Mouse (Mus musculus) inflammation-experienced regulatory T-cells, adult 16 weeks (primary cell): ENCODE measurements around the gene Kri1. TPM values are rescaled to one million over a fixed set of nuclear protein-coding genes. Genes with fewer than 3 reads are reported as not detected.

Source experiments
- polyA plus RNA-seq: library from polyadenylated mRNA; unstranded; fragments of 100-300 nt; shearing (Covaris generic); gene quantifications from one replicate; pipeline ENCODE4 v1.2.1, GENCODE M21; 2017

The Kri1 gene
- polyA plus RNA-seq, result 31.1 TPM

DNA sequence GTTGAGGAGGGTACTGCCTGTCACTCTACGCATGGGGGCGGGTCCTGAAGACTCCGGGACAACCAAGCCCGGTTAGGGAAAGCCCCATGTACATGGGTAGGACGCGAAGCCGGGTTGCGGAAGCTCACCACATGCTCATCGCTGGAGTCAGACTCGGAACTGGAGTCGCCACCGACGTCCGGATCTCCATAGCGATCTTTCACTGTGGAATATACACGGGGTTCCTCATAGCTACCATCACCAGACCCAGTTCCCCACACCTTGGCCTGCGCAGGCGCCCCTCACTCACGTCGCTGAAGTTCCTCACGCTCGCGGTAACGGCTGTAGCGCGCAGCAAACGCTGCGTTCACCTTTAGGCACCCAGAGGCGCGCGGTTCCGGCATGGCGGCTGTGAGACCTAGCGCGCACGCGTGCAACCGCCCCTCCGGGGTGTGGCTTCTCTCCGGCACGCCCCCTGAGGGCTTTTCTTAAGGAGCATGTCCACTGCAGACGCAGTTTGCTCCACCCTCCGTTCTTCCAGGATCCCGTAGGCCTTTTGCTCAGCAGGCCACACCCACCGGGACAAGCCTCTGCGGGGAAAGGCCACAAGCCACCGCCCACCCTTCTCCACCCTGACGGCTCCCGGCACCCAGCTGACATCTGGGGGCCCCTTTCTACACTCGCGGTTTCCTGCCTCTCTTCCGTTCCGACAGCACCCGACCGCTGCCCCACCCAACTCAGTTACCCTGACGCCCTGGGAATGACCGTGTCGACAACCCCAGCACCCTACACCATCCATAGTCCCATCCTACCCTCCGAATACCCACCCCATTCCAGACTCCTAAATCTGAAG lies at the start of gene Kri1:
TSS of gene Kri1 (minus strand) at position 399 of the 832 bp plus-strand sequence.

DNA sequence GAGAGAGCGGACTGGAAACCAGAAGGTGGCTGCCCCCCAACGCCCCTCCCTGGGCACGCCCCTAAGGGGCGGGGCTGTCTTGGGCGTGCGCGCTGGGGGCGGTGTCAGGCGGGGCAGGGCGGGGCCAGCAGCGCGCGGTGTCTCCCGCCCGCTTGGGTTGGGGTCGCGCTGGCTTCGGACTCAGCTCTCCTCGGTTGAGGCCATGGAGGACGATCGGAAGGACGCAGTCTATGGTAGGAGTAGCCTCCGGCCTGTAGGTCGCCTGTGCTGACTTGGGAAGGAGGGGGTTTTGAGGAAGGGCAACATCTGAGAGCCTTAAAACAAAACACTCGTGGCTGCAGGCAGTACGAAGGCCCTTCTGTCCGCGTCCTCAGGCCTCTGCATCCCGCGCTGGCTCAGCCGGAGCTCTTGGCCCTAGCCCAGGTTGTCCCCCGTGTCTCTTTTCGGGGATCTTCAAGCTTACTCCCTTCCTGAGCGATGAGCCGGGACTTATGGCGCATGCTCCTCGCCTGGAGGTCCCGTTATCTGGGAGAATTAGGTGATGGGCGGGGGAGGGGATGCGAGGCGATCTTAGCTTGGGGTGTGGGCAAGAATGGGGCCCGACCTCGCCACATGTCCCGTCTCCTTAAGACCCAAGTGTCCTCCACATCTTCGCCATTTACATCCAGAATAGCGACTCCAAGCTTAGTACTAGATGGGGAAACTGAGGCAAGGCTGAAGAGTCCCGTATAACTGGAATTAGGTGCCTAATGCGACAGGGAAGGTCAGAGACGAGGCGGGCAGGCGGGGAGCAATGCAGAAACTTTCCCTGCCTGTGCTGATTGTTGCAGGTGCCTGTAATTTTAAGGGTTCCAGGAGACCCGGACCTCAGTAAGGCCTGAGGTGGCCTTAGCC lies 33.1 kb upstream of the Kri1 start, which contains the start of gene Slc44a2:
TSS of gene Slc44a2 (plus strand) at position 80 of the 894 bp plus-strand sequence.

DNA sequence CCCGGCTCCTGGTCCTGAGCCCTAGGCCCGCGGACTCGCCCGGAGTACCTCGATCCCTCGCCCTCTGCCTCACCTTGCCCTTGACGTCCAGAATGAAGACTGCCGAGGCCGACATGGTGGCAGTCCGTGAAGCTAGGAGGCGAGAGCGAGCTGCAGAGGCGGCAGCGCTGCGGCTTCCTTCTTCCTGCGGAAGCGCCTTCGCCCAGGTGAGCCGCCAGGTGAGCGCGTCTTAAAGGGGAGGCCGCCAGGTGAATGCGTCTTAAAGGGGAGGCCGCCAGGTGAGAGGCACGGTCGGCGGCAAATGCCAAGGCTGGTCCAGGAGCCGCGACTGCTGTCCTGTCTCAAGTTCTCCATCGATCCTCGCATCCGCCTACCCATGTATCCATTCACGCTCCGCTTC lies 24.4 kb upstream of the Kri1 start, which contains the start of gene Ap1m2:
TSS of gene Ap1m2 (minus strand) at position 204 of the 400 bp plus-strand sequence.

DNA sequence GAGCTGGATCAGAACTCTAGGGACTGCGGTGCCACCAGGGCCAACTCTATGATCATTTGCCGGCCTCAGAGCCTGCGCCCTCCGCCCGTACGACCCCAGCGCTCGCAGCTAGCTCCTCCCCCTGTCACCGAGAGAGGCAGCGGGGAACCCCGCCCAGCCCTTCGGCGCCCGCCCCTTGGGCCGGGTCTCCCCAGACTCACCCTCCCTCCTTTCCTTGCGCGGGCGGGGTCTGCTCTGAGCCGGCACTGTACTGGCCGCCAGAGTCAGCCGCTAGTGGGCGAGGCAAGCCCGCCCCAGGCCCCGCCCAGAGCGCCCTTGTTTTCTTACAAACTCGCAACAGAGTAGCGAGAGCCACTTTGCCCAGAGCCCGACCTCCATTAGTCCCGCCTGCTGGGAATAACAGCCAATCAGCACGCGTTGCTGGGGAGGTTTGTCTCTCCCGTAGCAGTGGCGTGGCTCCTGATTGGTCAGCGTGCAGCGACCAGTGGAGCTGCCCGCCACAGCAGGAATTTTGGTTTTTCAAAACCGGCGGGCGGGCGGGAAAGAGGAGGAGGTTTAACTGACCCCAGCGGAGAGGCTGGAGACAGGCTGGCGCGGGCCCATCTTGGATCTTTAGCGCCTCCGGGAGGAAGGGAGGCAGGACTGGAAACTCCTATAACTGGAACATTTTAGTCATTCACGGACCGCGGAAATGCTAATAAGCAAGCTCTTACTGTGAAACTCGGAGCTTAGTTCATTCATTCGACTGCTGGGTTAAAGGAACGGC lies 3.4 kb upstream of the Kri1 start, which contains the start of gene Cdkn2d:
TSS of gene Cdkn2d (minus strand) at position 386 of the 766 bp plus-strand sequence.

DNA sequence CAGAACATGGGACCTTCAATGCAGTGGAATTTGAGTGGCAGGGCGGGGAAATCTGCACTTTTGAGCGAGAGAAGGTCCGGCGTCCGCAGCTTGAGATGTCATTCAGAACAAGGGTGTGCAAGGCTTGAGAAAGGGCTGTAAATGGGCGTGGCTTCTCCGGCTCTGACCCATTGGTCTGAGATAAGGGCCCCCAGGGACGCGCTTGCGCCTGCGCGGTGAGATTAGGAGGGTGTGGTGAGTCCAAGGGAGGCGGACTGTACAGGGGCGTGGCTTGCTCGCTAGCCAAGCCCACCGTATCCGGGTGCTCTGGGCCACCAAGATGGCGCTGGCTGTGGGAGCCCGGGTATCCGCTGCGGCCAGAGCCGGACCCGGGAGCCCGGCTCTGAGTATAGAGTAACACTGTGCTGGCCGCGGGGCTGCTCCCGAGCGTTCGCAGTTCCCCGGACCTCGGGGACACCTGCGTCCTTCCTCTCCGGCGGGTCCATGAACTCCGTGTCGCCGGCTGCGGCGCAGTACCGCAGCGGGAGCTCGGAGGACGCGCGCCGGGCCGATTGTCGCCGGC lies 22.7 kb downstream of the Kri1 start, which contains the start of gene Atg4d:
TSS of gene Atg4d (plus strand) at position 294 of the 562 bp plus-strand sequence.

DNA sequence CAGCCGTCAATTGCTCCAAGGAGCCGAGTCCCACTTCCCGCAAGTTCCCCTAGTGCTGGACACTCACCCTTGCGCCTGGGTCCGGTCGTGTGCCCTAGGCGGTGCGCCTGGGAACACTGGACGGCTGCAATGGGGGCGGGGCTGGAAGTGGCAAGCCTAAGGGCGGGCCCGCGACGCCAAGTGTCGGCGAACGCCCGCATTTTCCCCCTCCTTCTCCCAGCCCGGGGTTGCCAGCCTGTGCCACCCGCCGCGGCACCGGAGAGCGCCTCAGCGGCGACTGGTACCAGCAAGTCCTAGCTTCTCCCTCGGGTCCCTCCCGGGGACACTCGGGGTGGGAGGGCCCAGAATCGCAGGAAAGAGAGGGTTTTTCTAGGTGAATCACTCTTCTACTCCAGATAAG lies 39.4 kb downstream of the Kri1 start, which contains the start of gene S1pr5:
TSS of gene S1pr5 (minus strand) at position 118 of the 400 bp plus-strand sequence.

DNA sequence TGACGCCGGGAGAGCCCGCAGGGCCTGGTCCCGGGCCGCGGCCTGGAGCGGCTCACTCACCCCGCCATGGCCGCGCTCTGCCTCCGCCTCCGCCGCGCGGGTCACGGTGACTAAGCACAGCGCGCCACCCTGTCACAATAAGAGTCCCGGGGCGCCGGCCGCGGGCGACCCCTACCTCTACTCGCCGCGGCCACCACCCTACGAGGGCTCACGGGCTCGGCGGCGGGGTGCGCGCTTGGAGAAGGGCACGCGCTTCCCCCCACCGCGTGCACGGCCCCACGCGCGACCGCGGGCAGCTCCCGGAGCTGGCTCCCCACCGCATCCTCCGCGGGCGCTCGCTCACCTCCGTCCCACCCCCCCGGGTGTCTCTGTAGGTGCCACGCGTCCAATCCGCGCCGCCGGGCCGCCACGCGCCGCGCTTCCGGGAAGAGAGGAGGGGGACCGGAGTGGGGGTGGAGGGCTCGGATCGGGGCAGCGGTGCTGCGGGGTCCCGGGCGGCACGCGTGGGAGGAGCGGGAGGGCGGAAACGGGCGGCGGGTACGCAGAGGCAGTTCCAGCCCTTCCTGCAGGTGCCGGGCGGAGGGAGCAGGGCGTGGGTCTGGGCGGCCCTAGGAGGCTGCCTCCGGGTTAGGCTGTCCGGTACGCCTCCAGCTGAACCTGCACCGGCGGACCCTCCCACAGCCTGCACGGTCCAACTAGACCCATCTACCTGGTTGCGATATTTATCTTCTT lies 48.9 kb downstream of the Kri1 start, which contains the start of gene Keap1:
TSS of gene Keap1 (minus strand) at position 629 of the 732 bp plus-strand sequence.

Other genes starting within 250 kb of the Kri1 start
- gene Zglp1, start 220.9 kb downstream of the Kri1 start, polyA plus RNA-seq, result not detected
- 0.29 TPM for gene Gm49373, start 214.9 kb downstream of the Kri1 start, polyA plus RNA-seq
- gene Fdx1l, start 214.4 kb downstream of the Kri1 start, polyA plus RNA-seq, result 39.6 TPM
- gene Gm38431, start 196.0 kb downstream of the Kri1 start, polyA plus RNA-seq, result 5.8 TPM
- 72.7 TPM for gene Raver1, start 196.0 kb downstream of the Kri1 start, polyA plus RNA-seq
- gene Tyk2, start 156.7 kb downstream of the Kri1 start, polyA plus RNA-seq, result 120 TPM
- 345 TPM for gene Cdc37, start 138.0 kb downstream of the Kri1 start, polyA plus RNA-seq
- 0.62 TPM for gene Pde4a, start 122.3 kb downstream of the Kri1 start, polyA plus RNA-seq
- gene Keap1, start 48.6 kb downstream of the Kri1 start, polyA plus RNA-seq, result 48.0 TPM
- gene S1pr5, start 39.5 kb downstream of the Kri1 start, polyA plus RNA-seq, result not detected
- 76.7 TPM for gene Atg4d, start 22.7 kb downstream of the Kri1 start, polyA plus RNA-seq
- 105 TPM for gene Cdkn2d, start 3.4 kb upstream of the Kri1 start, polyA plus RNA-seq
- 2.6 TPM for gene Ap1m2, start 24.4 kb upstream of the Kri1 start, polyA plus RNA-seq
- 583 TPM for gene Slc44a2, start 32.7 kb upstream of the Kri1 start, polyA plus RNA-seq
- 70.1 TPM for gene Ilf3, start 79.9 kb upstream of the Kri1 start, polyA plus RNA-seq
- 39.5 TPM for gene Qtrt1, start 123.9 kb upstream of the Kri1 start, polyA plus RNA-seq
- gene Dnm2, start 136.9 kb upstream of the Kri1 start, polyA plus RNA-seq, result 282 TPM
- gene Tmed1, start 222.3 kb upstream of the Kri1 start, polyA plus RNA-seq, result 11.5 TPM
- gene AB124611, start 238.2 kb upstream of the Kri1 start, polyA plus RNA-seq, result 40.9 TPM